Mouse (Mus musculus) stomach, postnatal 0 days (tissue): Measurements from ENCODE around the gene Tjp1.

Experiments
- CTCF ChIP-seq: IDR thresholded peaks from 2 replicates; pipeline ENCODE4 v1.5.1; 2016; ENCODE audit warnings: antibody characterized with exemption, low read depth, mild to moderate bottlenecking, moderate library complexity
- EP300 ChIP-seq: optimal IDR thresholded peaks from 2 replicates; pipeline ENCODE3; 2016; ENCODE audit warnings: antibody characterized with exemption

DNA sequence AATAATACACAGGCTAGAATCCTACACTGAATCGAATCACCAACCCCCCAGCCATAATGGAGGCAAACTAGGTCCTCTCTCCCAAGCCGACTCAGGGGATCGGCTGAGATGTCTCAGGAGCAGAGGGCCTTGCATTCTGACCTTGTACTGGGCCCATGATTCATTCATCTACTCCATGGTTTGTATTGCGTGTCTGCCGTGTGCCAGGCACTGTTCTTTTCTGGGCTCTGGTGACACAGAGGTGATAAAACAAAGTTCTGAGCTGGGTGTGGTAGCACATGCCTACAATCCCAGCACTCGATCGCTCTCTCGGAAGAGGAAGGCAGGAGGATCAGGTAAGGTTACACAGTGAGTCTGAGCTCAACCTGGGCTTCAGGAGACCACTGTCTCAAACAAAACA is 59.4 kb downstream of the Tjp1 start:
- no peak for TF ChIP-seq EP300
- TF ChIP-seq CTCF = no peak
